Mouse (Mus musculus): ENCODE measurements around the gene Elmod3.
A peak's percentile ranks its signal among the peaks of the same experiment; 100 is the strongest.

GRCm38 (mm10) chr6:72535165-72535564 lies 63.0 kb downstream of the Elmod3 start:
- TF ChIP-seq CTCF (IDR thresholded peaks at IDR 0.05; ENCODE audit: low read depth) = peak; percentile 94
- TF ChIP-seq EP300 (IDR thresholded peaks at IDR 0.05; ENCODE audit: low read depth) = no peak

Measured in liver, postnatal 0 days (tissue).